Mouse (Mus musculus) bone marrow macrophage, adult 2 months (primary cell): ENCODE measurements at regions not wholly inside any gene's neighbourhood (a gene's known extent, or its start where the extent isn't known, plus 50 kb on each side); places are given as distances from the start of the nearest gene placed in this dataset.

Source experiments
- CTCF ChIP-seq: IDR thresholded peaks from 2 replicates; pipeline ENCODE4 v1.5.1; 2012; ENCODE audit warnings: low read depth, mild to moderate bottlenecking, low read length, moderate library complexity
- POLR2A ChIP-seq: IDR thresholded peaks from 2 replicates; pipeline ENCODE4 v1.6.1; 2012; ENCODE audit warnings: mild to moderate bottlenecking, low read depth, low read length, borderline replicate concordance

DNA sequence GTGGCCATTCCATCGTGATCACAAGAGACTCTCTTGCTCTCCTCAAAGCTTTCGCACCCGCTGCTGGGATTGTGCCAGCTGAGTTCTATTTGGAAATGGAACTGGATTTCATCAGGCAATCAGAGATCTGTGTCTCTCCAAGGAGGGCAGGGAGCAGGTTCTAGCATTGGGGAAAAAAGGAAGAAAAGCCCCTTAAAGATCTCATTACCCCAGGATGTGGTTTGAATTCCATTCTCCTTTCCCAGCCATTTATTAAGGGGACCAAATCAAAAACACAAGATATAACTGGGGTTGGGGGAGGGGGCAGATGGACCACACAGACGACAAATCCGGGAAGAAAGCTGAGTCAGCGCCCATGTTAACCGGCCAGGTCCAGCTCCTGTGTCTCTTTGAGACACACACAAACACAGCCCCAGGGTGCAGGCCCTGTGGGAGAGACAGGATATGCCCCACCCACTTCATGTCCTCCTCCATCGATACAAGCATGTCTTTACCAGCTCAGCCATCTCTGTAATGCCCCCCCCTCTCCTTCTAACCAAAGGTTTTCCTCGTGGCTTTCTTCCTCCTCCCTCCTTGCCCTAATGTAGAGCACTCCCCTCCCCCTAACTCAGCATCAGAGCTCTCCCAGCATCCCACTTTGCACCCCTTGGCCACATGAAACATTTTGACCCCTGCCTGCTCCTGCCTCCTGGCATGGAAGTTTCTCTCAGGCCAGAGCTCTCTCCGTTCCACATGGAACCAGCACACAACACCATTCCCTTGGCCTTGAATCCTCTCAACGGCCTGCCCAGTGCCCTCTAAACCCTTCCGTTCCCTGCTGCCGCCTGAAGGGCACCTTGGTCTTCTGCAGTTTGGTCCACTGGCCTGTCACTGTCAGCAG, 54.0 kb upstream of the Thy1 start:
- TF ChIP-seq POLR2A (no peak), CTCF (no peak)
